11 mouse cellular contexts compared by ENCODE assay signal in genomic region chr10:40527573-40527972, GRCm38 (mm10). TPM values are rescaled to one million over a fixed set of nuclear protein-coding genes. Genes with fewer than 3 reads are reported as not detected.
DNase-seq lines count a peak whose midpoint lies in the region; ATAC-seq and TF ChIP-seq lines count a peak whose summit lies in the region.
"Had no signal": no experiment of that assay in that cellular context is flagged by ENCODE, and none has a peak within 500 bp of the region (broad histone marks: within the 10 kb centered on the region; RNA-seq: fewer than 3 reads in every experiment).

No protein-coding gene starts in this region.

- WGBS in lung, embryonic 14.5 days: 24% methylated on average over 8 of the region's 8 CpGs
- WGBS in macrophage (ENCODE audit: missing documents): 8% methylated on average over 8 of the region's 8 CpGs
- 69% methylated on average over 8 of the region's 8 CpGs for WGBS in hindbrain, embryonic 14.5 days

- no peaks in the 10 kb centered on the region for H3K79me2 ChIP-seq in macrophage (ENCODE audit: inconsistent target)

- H3K4me3 ChIP-seq in lung, embryonic 14.5 days (ENCODE audit: low read depth, low read length): no peak overlapping the region
- H3K4me3 ChIP-seq in macrophage (ENCODE audit: inconsistent target): no peak overlapping the region
- H3K4me3 ChIP-seq in hindbrain, embryonic 14.5 days (replicated peaks; ENCODE audit: low read length): no peak overlapping the region
- H3K4me3 ChIP-seq: liver, embryonic 15.5 days; neural tube, embryonic 13.5 days had no signal

- no peak overlapping the region for H3K9ac ChIP-seq in lung, embryonic 14.5 days
- H3K9ac ChIP-seq in hindbrain, embryonic 14.5 days: no peak overlapping the region
- H3K9ac ChIP-seq: liver, embryonic 15.5 days; neural tube, embryonic 13.5 days had no signal

- no peak for TF ChIP-seq CTCF in lung, embryonic 14.5 days (IDR thresholded peaks at IDR 0.05; ENCODE audit: low read depth)

- no peaks in the 10 kb centered on the region for H3K27me3 ChIP-seq in lung, embryonic 14.5 days (ENCODE audit: insufficient read depth, low read length)
- H3K27me3 ChIP-seq in hindbrain, embryonic 14.5 days (ENCODE audit: control insufficient read depth, insufficient read depth, low read length): no peaks in the 10 kb centered on the region

- H3K9me3 ChIP-seq in lung, embryonic 14.5 days (ENCODE audit: low read depth, low read length): no peaks in the 10 kb centered on the region
- H3K9me3 ChIP-seq in hindbrain, embryonic 14.5 days (ENCODE audit: control insufficient read depth, low read length): peaks cover 5% of the 10 kb centered on the region; the same call in 1 of the 2 replicates
- H3K9me3 ChIP-seq: liver, embryonic 15.5 days; neural tube, embryonic 13.5 days had no signal

- peak overlapping the region; percentile 15; the same call in 1 of the 2 replicates for H3K4me2 ChIP-seq in lung, embryonic 14.5 days
- H3K4me2 ChIP-seq in hindbrain, embryonic 14.5 days (replicated peaks): no peak overlapping the region
- H3K4me2 ChIP-seq: liver, embryonic 15.5 days; neural tube, embryonic 13.5 days had no signal

- no peak; the same call in 1 of the 2 replicates for ATAC-seq in lung, embryonic 14.5 days (ENCODE audit: insufficient read depth)
- peak; percentile 49 for ATAC-seq in common myeloid progenitor, adult 5-6 weeks (replicated peaks; ENCODE audit: low read depth, poor library complexity, severe bottlenecking)
- ATAC-seq in hindbrain, embryonic 14.5 days (ENCODE audit: low FRiP score): no peak

- peak; percentile 42 for DNase-seq in lung, embryonic 14.5 days
- no peak for DNase-seq in lung, postnatal 14 days
- peak; percentile 54 to 74 for DNase-seq in thymus, postnatal 36 days
- DNase-seq in left cerebral cortex, postnatal 14 days (ENCODE audit: low spot score in 2 of 2): no peak
- DNase-seq in hindbrain, embryonic 14.5 days (ENCODE audit: low spot score): no peak
- DNase-seq: kidney, adult 9 months had no signal

- intact Hi-C loops in left cerebral cortex, postnatal 14 days (cut with DNase I): loop anchor here (5.0 kb wide), 1 partner anchor 180 kb away; no protein-coding TSS in a partner anchor

- no peaks in the 10 kb centered on the region for H3K36me3 ChIP-seq in lung, embryonic 14.5 days (ENCODE audit: insufficient read depth)
- no peaks in the 10 kb centered on the region for H3K36me3 ChIP-seq in macrophage (ENCODE audit: inconsistent target)
- no peaks in the 10 kb centered on the region for H3K36me3 ChIP-seq in hindbrain, embryonic 14.5 days (replicated peaks; ENCODE audit: control insufficient read depth, insufficient read depth)
- H3K36me3 ChIP-seq: liver, embryonic 15.5 days; neural tube, embryonic 13.5 days had no signal

- H3K27ac ChIP-seq in lung, embryonic 14.5 days (ENCODE audit: low read depth): no peak overlapping the region
- 0 out of 2 replicates have a peak overlapping the region, but pooled peaks have one; percentile 12 for H3K27ac ChIP-seq in macrophage
- no peak overlapping the region for H3K27ac ChIP-seq in hindbrain, embryonic 14.5 days
- H3K27ac ChIP-seq: liver, embryonic 15.5 days; neural tube, embryonic 13.5 days had no signal

- H3K4me1 ChIP-seq in lung, embryonic 14.5 days (ENCODE audit: insufficient read depth): no peaks in the 10 kb centered on the region
- H3K4me1 ChIP-seq in hindbrain, embryonic 14.5 days (replicated peaks; ENCODE audit: control insufficient read depth, insufficient read depth, low read length): no peaks in the 10 kb centered on the region

RNA-seq across cellular contexts. Expression of gene Slc22a16, which starts 42.6 kb away (rescaled TPM):
- polyA plus RNA-seq in lung, embryonic 14.5 days (2014; fragmentation: Nextera tagmentation; extraction: Ambion mirVana): not detected in 2 replicates
- not detected in 2 replicates for total RNA-seq in common myeloid progenitor, adult 5-6 weeks (2017)
- total RNA-seq in macrophage (2018; cell fraction: chromatin; rRNA removed): not detected
- total RNA-seq in macrophage (2018; cell fraction: cytosol; rRNA removed): not detected
- total RNA-seq in macrophage (2018; cell fraction: nucleus; rRNA removed): not detected
- not detected in 3 replicates for polyA plus RNA-seq in macrophage (2018)
- not detected for total RNA-seq in left cerebral cortex, postnatal 14 days (2021)
- not detected in 2 replicates for polyA plus RNA-seq in hindbrain, embryonic 14.5 days (2014; fragmentation: Nextera tagmentation; extraction: Ambion mirVana)
- total RNA-seq: adrenal gland, postnatal 4 days had no signal
- polyA plus RNA-seq: liver, embryonic 15.5 days; neural tube, embryonic 13.5 days had no signal

Comparison
In these comparisons a context has a peak if more than half of its experiments do, and no peak if none do; other contexts are left out.
1. DNase-seq: peak in lung, embryonic 14.5 days (single experiment) and thymus, postnatal 36 days (2 of 2); none in lung, postnatal 14 days (single experiment), left cerebral cortex, postnatal 14 days (0 of 2) and hindbrain, embryonic 14.5 days (single experiment).